Mouse (Mus musculus) neural tube, embryonic 14.5 days (tissue): ENCODE data around the gene Olfr742. TPM values are rescaled to one million over a fixed set of nuclear protein-coding genes. Genes with fewer than 3 reads are reported as not detected.

Source experiments
- ATAC-seq: fragments of 200-750 bp; cut with Nextera tagmentation; 2 replicates; pipeline ENCODE4 v1.8.0; 2017; ENCODE audit warnings: low read depth, mild to moderate bottlenecking, moderate TSS enrichment, moderate library complexity
- H3K27ac ChIP-seq: fragments of 300-500 bp; sonication (generic); 2 replicates; pipeline ENCODE4 v1.5.1; 2014; ENCODE audit warnings: low read depth, mild to moderate bottlenecking, control low read depth, low read length, moderate library complexity, mixed read lengths
- H3K27me3 ChIP-seq: fragments of 300-500 bp; sonication (generic); 2 replicates; pipeline ENCODE4 v1.6.1; 2014; ENCODE audit warnings: low read length; ENCODE audit not compliant: control insufficient read depth, insufficient read depth
- H3K36me3 ChIP-seq: fragments of 300-500 bp; sonication (generic); 2 replicates; pipeline ENCODE4 v1.6.1; 2014; ENCODE audit warnings: low read length, mixed read lengths; ENCODE audit not compliant: control insufficient read depth, insufficient read depth
- H3K4me1 ChIP-seq: fragments of 300-500 bp; sonication (generic); 2 replicates; pipeline ENCODE4 v1.6.1; 2014; ENCODE audit warnings: low read length; ENCODE audit not compliant: control insufficient read depth, insufficient read depth
- H3K4me2 ChIP-seq: fragments of 300-500 bp; sonication (generic); 2 replicates; pipeline ENCODE4 v1.6.1; 2014; ENCODE audit warnings: mild to moderate bottlenecking, low read depth, low read length, control low read depth
- H3K4me3 ChIP-seq: fragments of 300-500 bp; sonication (generic); 2 replicates; pipeline ENCODE4 v1.5.1; 2014; ENCODE audit warnings: low read depth, low read length, control low read depth, mixed read lengths
- H3K9ac ChIP-seq: fragments of 300-500 bp; sonication (generic); replicated peaks from 2 replicates; pipeline ENCODE4 v1.6.1; 2014; ENCODE audit warnings: low read depth, mild to moderate bottlenecking, control low read depth, low read length, mixed read lengths
- H3K9me3 ChIP-seq: fragments of 300-500 bp; sonication (generic); 2 replicates; pipeline ENCODE4 v1.6.1; 2016; ENCODE audit warnings: low read length; ENCODE audit not compliant: control insufficient read depth
- WGBS: fragments of 180-500 bp; shearing (Covaris S2); extraction: QIAGEN DNeasy Blood & Tissue Kit; methylation state at CpG from one replicate; pipeline ENCODE4 v1.1.7; 2014; 5-methylcytosine and 5-hydroxymethylcytosine counted together
- polyA plus RNA-seq: library from polyadenylated mRNA; unstranded; fragments of >200 nt; fragmentation: Nextera tagmentation; extraction: Ambion mirVana; gene quantifications from 2 replicates; pipeline ENCODE4 v1.2.1, GENCODE M21; 2014

Gene Olfr742
- not detected in 2 replicates for polyA plus RNA-seq

DNA sequence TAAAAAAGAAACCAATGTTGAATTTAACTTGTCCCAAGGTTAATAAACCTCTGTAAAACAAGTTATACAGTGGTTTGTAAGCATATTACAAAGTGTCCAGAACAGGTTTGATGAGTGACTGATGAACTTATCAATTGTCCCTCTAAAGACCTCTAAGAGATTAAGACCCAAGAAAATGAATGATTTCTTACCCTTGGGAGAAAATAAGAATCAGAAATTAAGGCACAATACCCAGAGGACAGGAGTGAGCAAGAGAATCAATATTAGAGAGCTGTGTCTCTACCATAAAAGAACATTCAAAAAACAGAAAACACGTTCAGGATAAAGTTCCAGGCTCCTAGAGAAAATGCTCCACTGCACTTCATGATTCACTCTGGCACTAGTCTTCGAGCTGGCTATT lies at the start of gene Olfr742:
TSS of gene Olfr742 (plus strand) at position 301 of the 400 bp plus-strand sequence.
- H3K27me3 ChIP-seq, result no peaks in the 10 kb centered on the region
- H3K36me3 ChIP-seq, result no peaks in the 10 kb centered on the region
- H3K27ac ChIP-seq, result no peak within 1 kb of the TSS
- no peaks in the 10 kb centered on the region for H3K9me3 ChIP-seq
- no peak within 1 kb of the TSS for H3K4me2 ChIP-seq
- no peak for ATAC-seq
- no peak within 1 kb of the TSS for H3K9ac ChIP-seq
- no peak within 1 kb of the TSS for H3K4me3 ChIP-seq
- H3K4me1 ChIP-seq, result no peaks in the 10 kb centered on the region
- WGBS, result 60% methylated on average over 2 of the region's 2 CpGs

DNA sequence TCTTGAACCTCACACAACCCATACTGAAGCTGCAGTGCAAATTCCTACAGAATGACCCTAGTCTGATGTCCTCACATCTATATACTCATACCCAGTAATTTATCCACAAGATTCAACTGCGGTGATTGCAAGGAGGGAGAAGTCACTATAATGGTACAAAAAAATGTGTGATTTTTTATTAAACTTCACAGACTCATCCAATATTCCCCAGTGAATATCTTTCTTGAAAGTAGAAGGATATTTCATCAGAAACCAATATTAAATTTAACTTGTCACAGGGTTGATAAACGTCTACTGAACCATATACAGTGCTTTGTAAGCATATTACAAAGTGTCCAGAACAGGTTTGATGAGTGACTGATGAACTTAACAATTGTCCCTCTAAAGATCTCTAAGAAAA lies 31.0 kb upstream of the Olfr742 start, which contains the start of gene Olfr741:
TSS of gene Olfr741 (plus strand) at position 301 of the 400 bp plus-strand sequence.
- WGBS, result 73% methylated on average over 2 of the region's 2 CpGs
- no peak for ATAC-seq
- Histone ChIP-seq H3K27ac (no peak within 1 kb of the TSS), H3K27me3 (no peaks in the 10 kb centered on the region), H3K36me3 (no peaks in the 10 kb centered on the region), H3K9me3 (no peaks in the 10 kb centered on the region), H3K9ac (no peak within 1 kb of the TSS), H3K4me3 (no peak within 1 kb of the TSS), H3K4me2 (no peak within 1 kb of the TSS), H3K4me1 (no peaks in the 10 kb centered on the region)

DNA sequence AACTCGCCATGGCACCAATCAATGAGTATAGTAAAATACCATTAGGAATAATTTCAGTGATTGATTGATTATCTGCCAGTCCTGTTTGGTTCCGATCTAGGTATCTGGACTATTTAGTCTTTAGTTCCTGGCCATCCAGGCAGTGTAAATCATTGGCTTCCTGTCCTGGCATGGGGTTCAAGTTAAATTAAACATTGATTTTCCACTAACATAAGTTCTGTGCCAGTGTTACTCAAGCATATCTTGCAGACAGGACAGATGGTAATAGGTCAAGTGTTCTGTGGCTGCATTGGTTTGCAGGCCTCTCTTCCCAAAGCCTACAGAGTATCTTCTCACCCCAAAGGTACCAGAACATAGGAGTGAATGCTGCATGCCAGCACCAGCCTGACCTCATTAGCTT lies 25.0 kb upstream of the Olfr742 start:
- Histone ChIP-seq H3K4me3 (no peak overlapping the region), H3K9me3 (no peaks in the 10 kb centered on the region), H3K27ac (no peak overlapping the region), H3K4me1 (no peaks in the 10 kb centered on the region), H3K27me3 (no peaks in the 10 kb centered on the region), H3K9ac (no peak overlapping the region), H3K36me3 (no peaks in the 10 kb centered on the region), H3K4me2 (no peak overlapping the region)
- WGBS, result 81% methylated on average over 2 of the region's 2 CpGs
- no peak for ATAC-seq

DNA sequence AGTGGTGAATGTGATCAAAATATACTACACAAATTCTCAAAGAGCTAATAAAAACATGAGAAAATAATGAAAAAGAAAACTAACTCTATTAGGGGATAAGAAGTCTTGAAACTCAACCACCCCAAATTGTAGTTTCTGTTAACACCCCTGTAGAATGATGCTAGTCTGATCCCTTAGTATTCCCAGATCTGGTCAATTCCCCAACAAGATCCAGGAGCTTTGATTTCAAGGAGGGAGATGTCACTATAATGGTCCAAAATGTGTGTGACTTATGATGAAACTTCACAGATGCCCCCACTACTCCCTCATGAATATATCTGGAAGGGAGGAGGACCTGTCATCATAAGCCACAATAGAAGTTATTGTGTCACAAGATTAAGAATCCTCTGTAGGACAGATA lies 18.1 kb downstream of the Olfr742 start, which contains the start of gene Olfr743:
TSS of gene Olfr743 (plus strand) at position 301 of the 400 bp plus-strand sequence.
- H3K4me1 ChIP-seq, result no peaks in the 10 kb centered on the region
- H3K4me2 ChIP-seq, result no peak within 1 kb of the TSS
- ATAC-seq, result no peak
- H3K9me3 ChIP-seq, result no peaks in the 10 kb centered on the region
- no peak within 1 kb of the TSS for H3K9ac ChIP-seq
- no peak within 1 kb of the TSS for H3K4me3 ChIP-seq
- H3K36me3 ChIP-seq, result no peaks in the 10 kb centered on the region
- H3K27me3 ChIP-seq, result no peaks in the 10 kb centered on the region
- H3K27ac ChIP-seq, result no peak within 1 kb of the TSS

DNA sequence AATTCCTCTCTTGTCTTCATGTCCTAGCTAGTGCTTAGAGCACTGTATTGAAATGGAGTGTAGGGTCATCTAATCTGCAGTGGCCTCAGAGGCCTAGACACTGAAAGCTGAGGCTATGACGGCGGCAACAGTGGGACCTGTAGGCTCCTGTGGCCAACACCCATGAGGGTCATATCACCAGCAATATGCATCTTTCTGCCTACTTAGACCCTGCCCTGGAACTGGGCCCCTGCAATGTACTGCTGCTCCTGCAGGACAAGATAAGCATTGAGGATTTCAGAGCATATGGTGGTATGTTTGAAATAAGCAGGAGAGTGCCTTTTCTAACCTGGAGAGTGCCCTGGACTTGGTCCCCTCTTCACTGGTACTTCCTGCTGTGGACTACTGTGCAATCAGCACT lies 49.3 kb downstream of the Olfr742 start:
- no peak for ATAC-seq
- H3K9ac ChIP-seq, result no peak overlapping the region
- H3K4me1 ChIP-seq, result no peaks in the 10 kb centered on the region
- H3K4me2 ChIP-seq, result no peak overlapping the region
- no peaks in the 10 kb centered on the region for H3K27me3 ChIP-seq
- no peaks in the 10 kb centered on the region for H3K9me3 ChIP-seq
- 91% methylated on average over 2 of the region's 2 CpGs for WGBS
- no peak overlapping the region for H3K27ac ChIP-seq
- H3K36me3 ChIP-seq, result no peaks in the 10 kb centered on the region
- H3K4me3 ChIP-seq, result no peak overlapping the region

Other genes with a start within 250 kb of the Olfr742 start
- gene Olfr732, start 219.4 kb upstream of the Olfr742 start, polyA plus RNA-seq, result not detected in 2 replicates
- not detected in 2 replicates for gene Olfr733, start 202.1 kb upstream of the Olfr742 start, polyA plus RNA-seq
- not detected in 2 replicates for gene Olfr734, start 176.8 kb upstream of the Olfr742 start, polyA plus RNA-seq
- not detected in 2 replicates for gene Olfr735, start 154.7 kb upstream of the Olfr742 start, polyA plus RNA-seq
- gene Tlr11, start 145.7 kb upstream of the Olfr742 start, polyA plus RNA-seq, result not detected in 2 replicates
- not detected in 2 replicates for gene Olfr736, start 122.4 kb upstream of the Olfr742 start, polyA plus RNA-seq
- not detected in 2 replicates for gene Olfr738, start 96.0 kb upstream of the Olfr742 start, polyA plus RNA-seq
- gene Olfr739, start 85.0 kb upstream of the Olfr742 start, polyA plus RNA-seq, result not detected in 2 replicates
- not detected in 2 replicates for gene Olfr740, start 58.1 kb upstream of the Olfr742 start, polyA plus RNA-seq
- not detected in 2 replicates for gene Olfr741, start 30.9 kb upstream of the Olfr742 start, polyA plus RNA-seq
- not detected in 2 replicates for gene Olfr743, start 18.2 kb downstream of the Olfr742 start, polyA plus RNA-seq
- gene Olfr744, start 111.3 kb downstream of the Olfr742 start, polyA plus RNA-seq, result not detected in 2 replicates
- not detected in 2 replicates for gene Olfr745, start 135.8 kb downstream of the Olfr742 start, polyA plus RNA-seq
- not detected in 2 replicates for gene Olfr746, start 143.5 kb downstream of the Olfr742 start, polyA plus RNA-seq
- not detected in 2 replicates for gene Olfr747, start 189.6 kb downstream of the Olfr742 start, polyA plus RNA-seq
- not detected in 2 replicates for gene Olfr748, start 203.8 kb downstream of the Olfr742 start, polyA plus RNA-seq
- gene Olfr749, start 241.5 kb downstream of the Olfr742 start, polyA plus RNA-seq, result not detected in 2 replicates